Mouse (Mus musculus): ENCODE measurements around the gene Cyth4. TPM values are rescaled to one million over a fixed set of nuclear protein-coding genes. Genes with fewer than 3 reads are reported as not detected.
A peak's percentile ranks its signal among the peaks of the same experiment; 100 is the strongest.

Cyth4 gene
- total RNA-seq, 2 experiments from 2014 or later = 10.1 to 10.4 TPM

- DNase-seq (ENCODE audit: low spot score in 2 of 2) = peak; percentile 33 to 71
Observed at GRCm38 (mm10) chr15:78610705-78611462, 14.0 kb downstream of the Cyth4 start.

GRCm38 (mm10) chr15:78614536-78614935 lies 17.7 kb downstream of the Cyth4 start:
- DNase-seq (ENCODE audit: low spot score in 2 of 2) = no peak

- DNase-seq (ENCODE audit: low spot score in 2 of 2) = no peak
Observed at GRCm38 (mm10) chr15:78616973-78617372, 20.1 kb downstream of the Cyth4 start.

GRCm38 (mm10) chr15:78623426-78623825 lies 26.6 kb downstream of the Cyth4 start:
- peak; percentile 76 to 87 for DNase-seq (ENCODE audit: low spot score in 2 of 2)

- peak; percentile 34 to 37 for DNase-seq (ENCODE audit: low spot score in 2 of 2)
Observed at GRCm38 (mm10) chr15:78624431-78624950, 27.6 kb downstream of the Cyth4 start.

- no peak for DNase-seq (ENCODE audit: low spot score in 2 of 2)
Observed at GRCm38 (mm10) chr15:78624961-78625360, 28.1 kb downstream of the Cyth4 start.

- no peak for DNase-seq (ENCODE audit: low spot score in 2 of 2)
Observed at GRCm38 (mm10) chr15:78626285-78626684, 29.4 kb downstream of the Cyth4 start.

GRCm38 (mm10) chr15:78632387-78632786 lies 35.5 kb downstream of the Cyth4 start:
- no peak for DNase-seq (ENCODE audit: low spot score in 2 of 2)

- DNase-seq (ENCODE audit: low spot score in 2 of 2) = no peak
Observed at GRCm38 (mm10) chr15:78633413-78633812, 36.6 kb downstream of the Cyth4 start.

- peak; percentile 64 to 67 for DNase-seq (ENCODE audit: low spot score in 2 of 2)
Observed at GRCm38 (mm10) chr15:78634095-78634737, 37.4 kb downstream of the Cyth4 start.

- peak in 1 of 2 experiments; percentile 30 for DNase-seq (ENCODE audit: low spot score in 2 of 2)
Observed at GRCm38 (mm10) chr15:78635231-78635630, 38.4 kb downstream of the Cyth4 start.

GRCm38 (mm10) chr15:78643633-78644032 lies 46.8 kb downstream of the Cyth4 start:
- DNase-seq (ENCODE audit: low spot score in 2 of 2) = no peak

- DNase-seq (ENCODE audit: low spot score in 2 of 2) = peak; percentile 36 to 68
Observed at GRCm38 (mm10) chr15:78644606-78645005, 47.8 kb downstream of the Cyth4 start.

GRCm38 (mm10) chr15:78647746-78648145 lies 50.9 kb downstream of the Cyth4 start:
- no peak for DNase-seq (ENCODE audit: low spot score in 2 of 2)

- no peak for DNase-seq (ENCODE audit: low spot score in 2 of 2)
Observed at GRCm38 (mm10) chr15:78651169-78651568, 54.3 kb downstream of the Cyth4 start.

GRCm38 (mm10) chr15:78664268-78664667 lies 67.4 kb downstream of the Cyth4 start:
- DNase-seq (ENCODE audit: low spot score in 2 of 2) = no peak

- no peak for DNase-seq (ENCODE audit: low spot score in 2 of 2)
Observed at GRCm38 (mm10) chr15:78669221-78669871, 72.5 kb downstream of the Cyth4 start.

- peak; percentile 58 to 65 for DNase-seq (ENCODE audit: low spot score in 2 of 2)
Observed at GRCm38 (mm10) chr15:78670341-78670740, 73.5 kb downstream of the Cyth4 start.

Measured in left cerebral cortex, adult 18-20 months (tissue).